Mouse (Mus musculus) midbrain, embryonic 11.5 days (tissue): ENCODE measurements around the gene Sgcd. TPM values are rescaled to one million over a fixed set of nuclear protein-coding genes. Genes with fewer than 3 reads are reported as not detected.
"Not testable (repeated sequence)": the region's sequence is repeated elsewhere in the genome, so short reads cannot be mapped to it uniquely, and the experiment has no call there.

Experiments
- ATAC-seq: fragments of 200-750 bp; cut with Nextera tagmentation; 2 replicates; pipeline ENCODE4 v1.8.0; 2017; ENCODE audit warnings: moderate TSS enrichment, moderate library complexity; ENCODE audit not compliant: low FRiP score
- DNase-seq: peaks from one replicate; pipeline ENCODE4 v3.0.0; 2015; ENCODE audit warnings: low spot score; ENCODE audit errors: missing footprints
- H3K27ac ChIP-seq: fragments of 300-500 bp; sonication (generic); 2 replicates; pipeline ENCODE4 v1.5.1; 2014; ENCODE audit warnings: low read depth, low read length
- H3K27me3 ChIP-seq: fragments of 300-500 bp; sonication (generic); 2 replicates; pipeline ENCODE4 v1.6.1; 2014; ENCODE audit warnings: mild to moderate bottlenecking, low read length, moderate library complexity, mixed read lengths; ENCODE audit not compliant: control insufficient read depth, insufficient read depth
- H3K36me3 ChIP-seq: fragments of 300-500 bp; sonication (generic); 2 replicates; pipeline ENCODE4 v1.6.1; 2014; ENCODE audit warnings: mild to moderate bottlenecking, low read length, moderate library complexity, mixed read lengths; ENCODE audit not compliant: control insufficient read depth, insufficient read depth
- H3K4me1 ChIP-seq: fragments of 300-500 bp; sonication (generic); 2 replicates; pipeline ENCODE4 v1.6.1; 2014; ENCODE audit warnings: low read length; ENCODE audit not compliant: control insufficient read depth, insufficient read depth
- H3K4me2 ChIP-seq: fragments of 300-500 bp; sonication (generic); 2 replicates; pipeline ENCODE4 v1.6.1; 2014; ENCODE audit warnings: mild to moderate bottlenecking, moderate library complexity
- H3K4me3 ChIP-seq: fragments of 300-500 bp; sonication (generic); 2 replicates; pipeline ENCODE4 v1.5.1; 2014; ENCODE audit warnings: low read depth, low read length
- H3K9ac ChIP-seq: fragments of 300-500 bp; sonication (generic); 2 replicates; pipeline ENCODE4 v1.6.1; 2014; ENCODE audit warnings: low read length
- H3K9me3 ChIP-seq: fragments of 300-500 bp; sonication (generic); 2 replicates; pipeline ENCODE4 v1.6.1; 2016; ENCODE audit warnings: low read length; ENCODE audit not compliant: control insufficient read depth
- WGBS: fragments of 180-500 bp; shearing (Covaris S2); extraction: QIAGEN DNeasy Blood & Tissue Kit; methylation state at CpG from one replicate; pipeline ENCODE4 v1.1.7; 2014; 5-methylcytosine and 5-hydroxymethylcytosine counted together
- polyA plus RNA-seq: library from polyadenylated mRNA; unstranded; fragments of >200 nt; fragmentation: Nextera tagmentation; extraction: Ambion mirVana; gene quantifications from 2 replicates; pipeline ENCODE4 v1.2.1, GENCODE M21; 2014

The Sgcd gene
- polyA plus RNA-seq, 1 experiment from 2014 or later, result 1.4 TPM

DNA sequence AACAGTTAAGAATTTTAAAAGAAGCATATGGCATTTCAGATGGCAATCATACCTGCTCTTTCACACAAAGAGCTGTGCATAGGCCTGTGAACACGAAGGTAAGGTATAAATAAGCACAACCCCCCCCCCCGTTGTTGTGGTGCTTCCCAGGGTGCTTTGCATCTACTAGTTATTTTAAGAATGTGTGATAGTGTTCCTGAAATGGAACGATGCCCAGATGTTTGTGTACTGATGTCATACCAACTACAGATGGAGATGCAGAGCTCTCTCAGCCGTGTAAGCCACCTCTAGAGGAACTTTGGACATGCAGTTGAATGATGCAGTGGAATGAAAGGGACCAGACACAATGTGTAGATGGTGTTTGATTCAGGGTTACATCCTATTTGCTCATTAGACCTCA lies 155.5 kb downstream of the Sgcd start:
- ATAC-seq, result no peak
- H3K4me3 ChIP-seq, result no peak overlapping the region
- 80% methylated on average over 4 of the region's 4 CpGs for WGBS

DNA sequence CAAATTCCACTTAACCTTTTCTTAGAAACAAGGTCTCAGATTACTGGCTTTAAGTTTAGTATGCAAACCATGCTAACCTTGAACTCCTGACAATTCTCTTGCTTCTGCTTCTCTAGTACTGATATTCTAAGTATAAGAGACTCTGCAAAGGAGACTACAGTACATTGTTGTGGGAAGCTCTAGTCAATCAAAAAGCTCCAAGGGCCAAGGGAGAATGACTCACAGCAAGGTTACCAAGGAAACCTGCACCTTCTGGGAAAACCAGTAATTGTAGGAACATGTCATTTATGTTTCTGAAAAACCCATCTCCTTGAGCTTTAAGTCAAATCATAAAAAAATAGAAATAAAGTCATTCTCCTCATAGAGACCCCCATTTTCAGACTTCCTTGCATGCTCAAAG lies 178.5 kb downstream of the Sgcd start:
- no peak overlapping the region for H3K4me3 ChIP-seq
- DNase-seq (no peak), ATAC-seq (no peak)
- H3K27me3 ChIP-seq, result no peaks in the 10 kb centered on the region
- H3K27ac ChIP-seq, result no peak overlapping the region
- H3K9ac ChIP-seq, result no peak overlapping the region
- H3K4me2 ChIP-seq, result no peak overlapping the region
- H3K4me1 ChIP-seq, result no peaks in the 10 kb centered on the region
- H3K9me3 ChIP-seq, result no peaks in the 10 kb centered on the region
- H3K36me3 ChIP-seq, result no peaks in the 10 kb centered on the region

More for the DNA sequence above, 155.5 kb downstream of the Sgcd start:
- H3K4me2 ChIP-seq, result no peak overlapping the region
- no peaks in the 10 kb centered on the region for H3K9me3 ChIP-seq
- H3K27ac ChIP-seq, result no peak overlapping the region
- no peak for DNase-seq
- H3K4me1 ChIP-seq, result no peaks in the 10 kb centered on the region
- H3K27me3 ChIP-seq, result no peaks in the 10 kb centered on the region
- no peak overlapping the region for H3K9ac ChIP-seq
- H3K36me3 ChIP-seq, result no peaks in the 10 kb centered on the region

DNA sequence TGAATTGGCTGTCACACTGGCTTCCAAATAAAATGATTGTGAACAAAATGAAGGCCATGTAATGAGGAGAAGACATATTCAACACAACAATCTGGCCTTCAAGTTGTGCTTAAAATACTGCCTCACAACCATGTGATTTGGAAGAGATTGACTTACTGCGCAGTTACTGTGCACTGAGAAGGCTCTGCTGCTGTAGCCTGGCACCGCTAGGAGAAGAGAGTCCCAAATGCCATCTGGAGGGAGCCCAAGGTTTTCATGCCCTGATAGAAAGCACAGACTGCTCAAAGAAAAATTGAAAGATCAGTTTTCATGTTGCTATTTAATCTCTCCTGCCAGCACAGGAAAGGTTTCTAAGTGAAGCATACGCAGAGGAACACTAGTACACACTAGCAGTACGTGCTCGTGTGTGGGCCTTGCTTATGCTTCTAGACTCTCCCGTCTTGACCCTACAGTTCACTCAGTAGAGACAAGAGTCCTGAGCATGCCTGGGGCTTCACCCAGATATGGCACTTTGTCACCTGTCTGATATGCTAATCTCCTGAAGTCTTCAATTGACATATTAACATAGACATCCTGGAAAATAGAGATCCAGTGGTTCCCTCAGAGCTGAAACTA lies 184.6 kb downstream of the Sgcd start:
- WGBS, result 90% methylated on average over 6 of the region's 6 CpGs
- H3K9me3 ChIP-seq, result no peaks in the 10 kb centered on the region
- ATAC-seq, result no peak
- no peak overlapping the region for H3K27ac ChIP-seq
- no peak overlapping the region for H3K4me3 ChIP-seq
- H3K9ac ChIP-seq, result no peak overlapping the region
- no peaks in the 10 kb centered on the region for H3K36me3 ChIP-seq
- no peak overlapping the region for H3K4me2 ChIP-seq
- H3K27me3 ChIP-seq, result no peaks in the 10 kb centered on the region
- DNase-seq, result no peak
- no peaks in the 10 kb centered on the region for H3K4me1 ChIP-seq

DNA sequence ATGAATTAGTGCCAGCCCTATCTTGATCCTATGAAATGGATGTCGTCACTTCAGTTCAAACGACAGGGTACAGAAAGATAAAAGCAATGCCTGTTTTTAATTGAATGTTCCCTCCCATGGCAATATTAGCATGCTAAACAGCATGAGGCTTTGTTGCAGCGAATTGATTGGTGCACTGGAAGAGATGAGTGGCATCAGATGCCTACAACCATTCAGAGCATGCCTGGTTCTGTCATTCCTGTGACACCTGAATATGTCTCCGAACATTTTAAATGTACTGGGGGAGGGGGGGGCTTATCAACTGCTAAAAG lies 210.9 kb downstream of the Sgcd start:
- H3K4me1 ChIP-seq, result peaks cover 3% of the 10 kb centered on the region; the same call in 1 of the 2 replicates
- H3K4me2 ChIP-seq, result no peak overlapping the region
- no peak overlapping the region for H3K9ac ChIP-seq
- ATAC-seq (no peak), DNase-seq (no peak)
- no peaks in the 10 kb centered on the region for H3K9me3 ChIP-seq
- 82% methylated on average over 4 of the region's 4 CpGs for WGBS
- no peaks in the 10 kb centered on the region for H3K27me3 ChIP-seq
- H3K36me3 ChIP-seq, result no peaks in the 10 kb centered on the region
- H3K4me3 ChIP-seq, result no peak overlapping the region
- H3K27ac ChIP-seq, result no peak overlapping the region

DNA sequence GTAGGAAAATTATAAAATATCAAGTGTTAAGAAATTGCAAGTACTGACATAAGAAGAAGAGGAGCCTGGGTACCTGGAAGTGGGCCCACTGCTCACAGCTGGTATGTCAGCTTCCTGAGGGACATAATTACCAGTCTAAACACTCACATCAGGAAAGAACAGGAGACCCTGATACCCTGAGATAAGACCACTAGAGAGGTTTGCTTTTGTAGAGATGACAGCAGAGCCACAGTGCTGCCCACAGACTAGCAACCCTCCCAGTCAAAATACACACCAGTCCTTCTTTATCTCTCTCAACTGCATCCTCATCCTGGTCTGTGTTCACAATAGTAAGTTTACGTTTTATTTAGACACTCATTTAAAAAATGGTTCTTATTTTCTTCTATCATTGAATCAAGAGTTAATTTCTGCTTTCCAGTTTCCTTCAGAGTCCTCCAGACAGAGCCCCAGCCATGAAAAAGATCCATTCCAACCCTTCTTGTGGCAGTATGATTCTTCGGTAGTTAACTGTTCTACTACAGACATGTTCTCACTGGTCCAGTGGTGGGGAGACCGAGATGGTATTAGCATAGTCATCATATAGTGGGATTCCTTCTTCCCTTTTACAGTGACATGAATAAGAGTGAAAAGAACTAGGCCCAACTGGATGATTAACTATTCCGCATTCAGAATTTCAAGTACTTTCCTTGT lies 211.4 kb downstream of the Sgcd start:
- H3K4me1 ChIP-seq, result peaks cover 3% of the 10 kb centered on the region; the same call in 1 of the 2 replicates
- ATAC-seq, result no peak
- no peak overlapping the region for H3K4me2 ChIP-seq
- no peak overlapping the region for H3K4me3 ChIP-seq
- WGBS, result 91% methylated on average over 4 of the region's 4 CpGs
- H3K27ac ChIP-seq, result no peak overlapping the region
- H3K27me3 ChIP-seq, result no peaks in the 10 kb centered on the region
- no peak overlapping the region for H3K9ac ChIP-seq
- DNase-seq, result no peak
- no peaks in the 10 kb centered on the region for H3K9me3 ChIP-seq
- H3K36me3 ChIP-seq, result no peaks in the 10 kb centered on the region

DNA sequence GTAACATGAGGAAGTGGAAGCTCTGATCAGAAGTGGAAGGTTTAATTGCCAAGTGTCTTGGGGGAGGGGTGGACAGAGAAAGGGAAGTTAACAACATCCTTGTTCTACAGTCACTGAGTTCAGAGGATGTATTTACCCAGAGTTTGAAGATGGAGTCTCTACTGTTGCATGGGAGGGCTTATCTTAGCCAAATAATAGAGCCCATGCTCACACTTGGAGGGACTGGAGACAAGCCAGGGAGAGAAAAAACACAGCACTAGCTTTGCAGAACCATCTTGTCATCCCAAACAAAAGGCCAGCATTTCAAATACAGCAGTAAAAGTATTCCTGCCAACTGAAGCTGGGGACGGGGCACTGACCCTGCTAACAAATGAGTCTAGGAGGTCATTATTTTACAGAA lies 212.8 kb downstream of the Sgcd start:
- Histone ChIP-seq H3K4me1 (peaks cover 3% of the 10 kb centered on the region; the same call in 1 of the 2 replicates), H3K27me3 (no peaks in the 10 kb centered on the region), H3K4me3 (no peak overlapping the region), H3K9me3 (no peaks in the 10 kb centered on the region), H3K9ac (no peak overlapping the region), H3K27ac (no peak overlapping the region), H3K4me2 (no peak overlapping the region), H3K36me3 (no peaks in the 10 kb centered on the region)
- 43% methylated on average over 1 of the region's 1 CpGs for WGBS
- no peak for DNase-seq
- no peak for ATAC-seq

DNA sequence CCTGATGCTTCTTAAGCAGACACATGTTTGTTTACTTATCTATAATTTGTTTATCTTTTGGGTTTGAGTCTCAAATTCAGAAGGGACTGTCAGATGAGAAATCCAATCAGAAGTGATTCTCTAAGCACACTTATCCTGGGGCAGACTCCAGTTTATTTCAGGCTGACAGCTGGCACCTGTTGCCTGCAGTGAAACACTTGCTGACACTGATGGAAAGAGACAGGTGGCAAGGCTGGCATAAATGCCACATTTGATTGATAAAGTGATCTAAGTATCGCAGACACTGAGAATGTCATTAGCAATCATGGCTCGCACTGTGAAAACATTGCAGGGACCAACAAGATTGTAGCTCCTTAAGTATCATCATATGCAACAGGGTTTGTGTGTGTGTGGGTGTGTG lies 222.9 kb downstream of the Sgcd start:
- H3K27ac ChIP-seq, result no peak overlapping the region
- no peaks in the 10 kb centered on the region for H3K27me3 ChIP-seq
- ATAC-seq, result no peak
- H3K9ac ChIP-seq, result no peak overlapping the region
- H3K4me2 ChIP-seq, result no peak overlapping the region
- no peak for DNase-seq
- 97% methylated on average over 2 of the region's 2 CpGs for WGBS
- no peaks in the 10 kb centered on the region for H3K4me1 ChIP-seq
- H3K9me3 ChIP-seq, result no peaks in the 10 kb centered on the region
- no peak overlapping the region for H3K4me3 ChIP-seq
- H3K36me3 ChIP-seq, result no peaks in the 10 kb centered on the region

DNA sequence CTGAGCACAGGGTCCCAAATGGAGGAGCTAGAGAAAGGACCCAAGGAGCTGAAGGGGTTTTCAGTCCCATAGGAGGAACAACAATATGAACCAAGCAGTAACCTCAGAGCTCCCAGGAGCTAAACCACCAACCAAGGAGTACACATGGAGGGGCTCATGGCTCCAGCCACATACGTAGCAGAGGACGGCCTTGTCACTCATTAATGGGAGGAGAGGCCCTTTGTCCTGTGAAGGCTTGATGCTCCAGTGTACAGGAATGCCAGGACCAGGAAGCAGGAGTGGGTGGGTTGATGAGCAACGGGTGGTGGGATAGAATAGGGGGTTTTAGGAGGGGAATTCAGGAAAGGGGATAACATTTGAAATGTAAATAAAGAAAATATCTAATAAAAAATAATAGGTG lies 225.2 kb downstream of the Sgcd start:
- H3K4me3 ChIP-seq, H3K4me1 ChIP-seq, H3K27me3 ChIP-seq, H3K9ac ChIP-seq, H3K27ac ChIP-seq, H3K36me3 ChIP-seq, DNase-seq, H3K4me2 ChIP-seq, H3K9me3 ChIP-seq, ATAC-seq: not testable (repeated sequence)
- WGBS, result 84% methylated on average over 3 of the region's 3 CpGs

DNA sequence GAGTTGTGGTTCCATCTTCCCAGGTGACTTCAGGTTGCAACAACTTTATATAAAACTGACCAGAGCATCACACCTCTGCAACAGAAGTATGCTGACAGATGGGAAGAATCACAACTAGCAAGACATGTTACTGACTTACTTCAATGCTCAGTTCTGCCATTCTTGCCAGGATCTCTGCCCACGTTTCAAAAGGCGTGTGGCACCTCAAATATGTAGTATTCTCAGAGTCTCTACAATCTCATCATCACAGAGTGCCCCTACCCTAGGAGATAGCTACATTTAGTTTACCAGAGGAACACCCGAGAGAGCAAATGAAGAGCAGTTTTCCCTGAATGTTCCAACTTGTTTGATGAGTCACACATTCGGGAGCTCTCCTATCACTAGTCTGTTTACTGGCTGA lies 229.8 kb downstream of the Sgcd start:
- H3K4me1 ChIP-seq, result no peaks in the 10 kb centered on the region
- no peak overlapping the region for H3K9ac ChIP-seq
- H3K9me3 ChIP-seq, result no peaks in the 10 kb centered on the region
- no peak for ATAC-seq
- no peak overlapping the region for H3K27ac ChIP-seq
- no peaks in the 10 kb centered on the region for H3K36me3 ChIP-seq
- no peak overlapping the region for H3K4me3 ChIP-seq
- 82% methylated on average over 4 of the region's 4 CpGs for WGBS
- H3K4me2 ChIP-seq, result no peak overlapping the region
- no peaks in the 10 kb centered on the region for H3K27me3 ChIP-seq
- DNase-seq, result no peak
